Mouse (Mus musculus) right cerebral cortex, postnatal 36 days (tissue): ENCODE measurements around the gene Fkrp.

Source experiments
- DNase-seq, 2 experiments: peaks; one replicate each; pipeline ENCODE4 v3.0.0; 2022; ENCODE audit warnings: low spot score in 2 of 2, mixed read lengths in 1 of 2

Gene Fkrp

DNA sequence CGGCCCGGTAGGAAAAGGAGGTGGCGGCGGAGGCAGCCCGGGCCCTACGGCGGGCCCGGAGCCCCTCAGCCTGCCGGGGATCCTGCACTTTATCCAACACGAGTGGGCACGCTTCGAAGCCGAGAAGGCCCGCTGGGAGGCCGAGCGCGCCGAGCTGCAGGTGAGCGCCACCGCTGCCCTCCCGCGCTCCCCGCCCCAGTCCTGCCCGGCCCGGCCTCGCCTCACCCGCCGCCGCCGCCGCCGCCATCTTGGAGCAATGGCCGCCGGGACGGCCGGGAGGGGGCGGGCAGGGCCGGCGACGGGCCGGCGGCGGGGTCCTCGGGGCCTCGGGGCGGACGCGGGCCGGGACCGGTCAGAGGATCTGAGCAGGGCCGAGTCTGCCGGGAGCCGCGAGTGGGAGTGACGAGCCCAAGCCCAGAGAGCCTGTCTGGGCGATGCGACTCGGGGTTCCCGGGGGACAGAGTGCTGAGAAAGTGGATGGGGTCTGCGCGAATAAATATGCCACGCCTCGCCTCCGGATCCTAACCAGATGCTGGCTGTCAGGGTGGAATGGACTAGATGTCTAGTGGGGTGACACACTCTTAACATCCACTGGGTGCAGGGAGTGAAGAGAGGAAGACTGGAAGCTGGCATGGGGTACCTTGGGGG is at the start of gene Fkrp:
Fkrp (minus strand) TSS at position 258 of the 648 bp plus-strand sequence.
- DNase-seq, result no peak

DNA sequence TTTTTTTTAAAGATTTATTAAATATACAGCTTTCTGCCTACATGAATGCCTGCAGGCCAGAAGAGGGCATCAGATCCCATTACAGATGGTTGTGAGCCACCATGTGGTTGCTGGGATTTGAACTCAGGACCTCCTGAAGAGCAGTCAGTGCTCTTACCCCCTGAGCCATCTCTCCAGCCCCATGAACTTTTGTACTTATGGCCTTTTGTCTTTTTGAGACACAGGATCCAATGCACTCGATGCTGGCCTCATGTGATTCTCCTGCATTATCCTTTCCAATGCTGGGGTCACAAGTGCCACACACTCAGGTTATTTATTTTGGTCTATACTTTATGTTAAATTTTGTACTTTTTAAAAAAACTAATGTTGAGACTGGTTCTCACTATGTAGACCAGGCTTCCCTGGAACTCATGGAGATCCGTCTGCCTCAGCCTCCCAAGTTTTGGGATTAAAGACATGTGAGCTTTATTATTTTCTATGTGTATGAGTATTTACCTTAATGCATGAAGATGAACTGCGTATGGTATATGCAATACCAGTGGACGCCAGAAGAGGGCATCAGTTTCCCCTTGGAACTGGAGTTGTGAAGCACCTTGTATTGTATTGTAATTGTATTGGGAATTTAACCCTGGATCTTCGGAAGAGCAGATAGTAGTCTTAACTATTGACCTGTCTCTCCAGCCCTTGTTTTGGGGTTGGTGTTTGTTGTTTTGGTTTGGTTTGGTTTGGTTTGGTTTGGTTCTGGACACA is 43.5 kb upstream of the Fkrp start:
- DNase-seq, result no peak

DNA sequence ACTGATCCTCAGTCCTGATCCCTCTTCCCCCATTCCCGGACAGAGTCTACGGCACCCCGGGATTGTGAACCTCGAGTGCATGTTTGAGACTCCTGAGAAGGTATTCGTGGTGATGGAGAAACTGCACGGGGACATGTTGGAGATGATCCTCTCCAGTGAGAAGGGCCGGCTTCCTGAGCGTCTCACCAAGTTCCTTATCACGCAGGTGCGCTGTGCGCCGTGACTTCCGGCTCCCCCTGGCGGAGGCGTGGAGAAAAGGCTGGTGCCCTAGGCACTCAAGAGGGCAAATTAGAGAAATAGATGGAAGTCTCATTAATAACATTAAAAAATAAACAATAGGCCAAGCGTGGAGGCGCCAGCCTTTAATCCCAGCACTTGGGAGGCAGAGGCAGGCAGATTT is 41.8 kb upstream of the Fkrp start:
- no peak for DNase-seq

DNA sequence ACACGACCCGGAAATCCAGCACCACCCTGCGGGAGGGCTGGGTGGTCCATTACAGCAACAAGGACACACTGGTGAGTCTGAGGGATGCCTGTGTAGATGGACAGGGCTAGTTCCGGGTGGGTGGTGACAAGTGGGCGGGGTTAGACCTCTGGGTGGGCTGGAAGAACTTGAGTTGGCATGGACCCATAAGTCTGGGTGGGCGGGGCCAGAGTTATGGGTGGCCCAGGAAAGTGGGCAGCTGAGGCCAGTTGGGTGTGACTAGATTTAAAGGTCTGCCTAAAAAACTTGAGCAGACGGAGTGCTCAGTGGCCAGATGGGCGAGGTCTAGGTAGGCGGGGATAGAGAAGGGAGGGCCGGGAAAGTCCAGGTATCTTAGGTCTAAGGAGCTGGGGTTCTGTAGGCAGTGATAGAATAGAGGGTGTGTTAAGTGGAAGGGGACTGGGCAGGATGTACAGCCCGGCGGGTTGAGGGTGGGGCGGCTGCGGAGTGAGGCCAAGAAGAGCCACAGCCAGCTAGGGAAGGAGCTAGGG is 36.8 kb upstream of the Fkrp start:
- DNase-seq, result no peak

DNA sequence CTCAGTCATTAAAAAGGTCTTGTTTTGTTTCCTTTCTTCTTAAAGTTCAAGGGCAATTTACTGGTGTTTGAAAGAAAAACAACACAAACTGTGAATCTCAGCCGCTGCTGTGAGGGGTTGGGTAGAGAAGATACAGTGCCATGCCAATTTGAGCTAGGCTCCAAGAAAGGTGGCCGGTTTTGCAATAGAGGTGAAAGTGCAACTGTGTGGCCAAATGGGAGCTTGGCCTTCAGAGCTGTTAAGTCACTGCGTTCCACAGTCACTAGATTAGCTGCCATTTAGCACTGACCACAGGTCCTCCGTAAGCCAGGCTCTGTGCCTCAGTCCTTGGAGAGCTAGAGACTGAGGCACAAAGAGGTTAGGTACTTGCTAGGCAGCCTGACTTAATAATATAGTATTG is 35.1 kb upstream of the Fkrp start:
- DNase-seq, result no peak

DNA sequence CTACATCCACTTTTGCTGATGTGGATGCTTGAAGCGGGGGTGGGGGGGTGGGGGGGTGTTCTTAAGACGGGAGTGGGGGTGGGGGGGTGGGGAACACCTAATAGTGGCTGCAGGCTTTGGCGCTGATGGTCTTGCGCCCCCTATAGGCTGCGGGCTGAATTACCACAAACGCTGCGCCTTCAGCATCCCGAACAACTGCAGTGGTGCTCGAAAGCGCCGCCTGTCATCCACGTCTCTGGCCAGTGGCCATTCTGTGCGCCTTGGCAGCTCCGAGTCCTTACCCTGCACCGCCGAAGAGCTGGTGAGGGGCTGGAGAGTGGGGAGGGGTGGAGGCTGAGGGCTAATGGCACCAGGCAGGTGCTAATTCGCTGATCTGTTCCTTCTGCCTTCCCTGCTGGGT is 32.0 kb upstream of the Fkrp start:
- peak; percentile 66 to 75 for DNase-seq

DNA sequence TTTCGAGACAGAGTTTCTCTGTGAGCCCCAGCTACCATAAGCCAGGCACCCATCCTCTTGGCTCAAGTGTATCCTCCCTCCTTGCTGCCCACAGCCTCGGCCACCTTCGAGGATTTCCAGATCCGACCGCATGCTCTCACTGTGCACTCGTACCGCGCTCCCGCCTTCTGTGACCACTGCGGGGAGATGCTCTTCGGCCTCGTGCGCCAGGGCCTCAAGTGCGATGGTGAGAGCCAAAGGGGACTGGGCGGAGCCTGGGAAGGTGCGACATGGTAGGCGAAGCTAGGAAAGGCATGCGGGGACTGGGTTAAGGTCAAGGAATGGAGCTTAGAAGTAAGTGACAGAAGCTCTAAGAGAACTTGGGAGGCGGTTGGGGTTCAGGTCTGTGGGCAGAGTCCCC is 31.0 kb upstream of the Fkrp start:
- no peak for DNase-seq

DNA sequence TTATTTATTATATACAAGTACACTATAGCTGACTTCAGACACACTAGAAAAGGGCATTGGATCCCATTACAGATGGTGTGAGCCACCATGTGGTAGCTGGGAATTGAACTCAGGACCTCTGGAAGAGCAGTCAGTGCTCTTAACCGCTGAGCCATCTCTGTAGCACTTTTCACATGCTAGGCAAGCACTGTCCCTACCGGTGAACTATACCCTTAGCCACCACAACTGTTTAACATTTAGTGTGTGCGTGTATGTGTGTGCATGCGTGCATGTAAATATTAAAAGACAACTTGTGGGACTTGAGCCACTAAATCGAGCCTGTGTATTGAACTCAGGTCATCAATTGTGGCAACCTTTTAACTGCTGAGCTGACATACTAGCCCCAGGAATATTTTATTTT is 30.2 kb upstream of the Fkrp start:
- no peak for DNase-seq

DNA sequence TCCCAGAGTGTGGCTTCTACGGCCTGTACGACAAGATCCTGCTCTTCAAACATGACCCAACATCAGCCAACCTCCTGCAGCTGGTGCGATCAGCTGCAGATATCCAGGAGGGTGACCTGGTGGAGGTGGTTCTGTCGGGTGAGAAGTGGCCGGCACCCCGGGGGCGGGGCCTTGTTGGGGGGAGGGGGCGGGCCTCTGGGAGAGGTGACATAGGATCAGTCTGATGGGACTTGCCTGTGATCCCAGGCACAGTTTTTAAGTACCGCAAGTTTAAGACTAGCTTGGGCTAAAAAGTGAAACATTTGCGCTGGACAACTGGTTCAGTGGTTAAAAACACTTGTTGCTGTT is 29.3 kb upstream of the Fkrp start:
- DNase-seq, result no peak

DNA sequence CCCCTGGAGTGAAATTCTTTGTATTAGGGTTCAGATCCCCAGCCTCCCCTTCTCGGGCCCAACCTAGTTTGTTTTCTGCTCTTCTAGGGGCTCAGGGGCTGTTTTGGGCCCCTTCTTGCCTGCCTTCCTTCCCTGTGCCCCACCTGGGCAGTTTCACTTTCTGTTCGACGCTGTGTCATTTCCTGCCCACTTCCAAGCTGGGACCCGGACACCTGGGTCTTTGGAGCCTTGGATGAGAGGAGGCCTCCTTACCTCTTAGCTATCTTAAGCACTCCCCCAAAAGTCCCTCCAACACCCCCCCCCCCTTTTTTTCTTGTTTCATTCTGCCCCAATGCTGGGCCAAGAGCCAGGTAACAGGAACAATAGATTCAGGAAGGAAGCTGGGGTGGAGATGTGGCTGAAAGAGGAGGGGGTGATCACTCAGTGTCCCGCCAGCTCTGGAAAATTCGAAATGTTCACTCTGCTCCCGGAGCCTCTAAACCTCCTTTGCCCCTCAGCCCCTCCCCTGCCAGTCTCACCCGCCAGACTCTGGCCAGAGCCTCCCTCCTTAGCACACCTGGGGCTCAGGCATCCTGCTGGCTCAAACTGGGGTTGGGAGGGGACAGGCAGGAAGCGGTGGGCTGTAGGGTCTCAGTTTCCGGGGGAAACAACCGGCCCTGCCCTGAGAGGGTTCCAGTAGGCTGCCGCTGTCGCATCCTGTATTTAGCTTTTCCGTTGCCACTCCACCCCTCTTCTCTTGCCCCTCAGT is 28.7 kb upstream of the Fkrp start:
- DNase-seq, result no peak

DNA sequence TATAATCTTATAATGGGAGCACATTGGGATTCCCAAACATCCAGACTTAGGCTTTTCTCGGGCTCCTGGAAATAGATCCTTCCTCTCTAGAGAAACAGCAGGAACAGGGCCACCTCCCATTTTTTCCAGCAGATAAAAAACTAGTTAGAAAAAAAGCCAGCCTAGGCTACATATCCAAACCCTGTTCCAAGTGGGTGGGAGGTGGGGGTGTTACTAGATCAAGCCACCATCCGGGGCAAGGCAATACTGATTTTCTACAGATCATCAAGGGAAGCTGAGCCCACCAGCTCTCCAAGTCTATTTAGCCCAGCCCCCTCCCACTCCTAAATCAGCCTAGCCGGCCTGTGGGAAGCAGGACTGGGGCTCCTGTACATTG is 28.2 kb upstream of the Fkrp start:
- no peak for DNase-seq

DNA sequence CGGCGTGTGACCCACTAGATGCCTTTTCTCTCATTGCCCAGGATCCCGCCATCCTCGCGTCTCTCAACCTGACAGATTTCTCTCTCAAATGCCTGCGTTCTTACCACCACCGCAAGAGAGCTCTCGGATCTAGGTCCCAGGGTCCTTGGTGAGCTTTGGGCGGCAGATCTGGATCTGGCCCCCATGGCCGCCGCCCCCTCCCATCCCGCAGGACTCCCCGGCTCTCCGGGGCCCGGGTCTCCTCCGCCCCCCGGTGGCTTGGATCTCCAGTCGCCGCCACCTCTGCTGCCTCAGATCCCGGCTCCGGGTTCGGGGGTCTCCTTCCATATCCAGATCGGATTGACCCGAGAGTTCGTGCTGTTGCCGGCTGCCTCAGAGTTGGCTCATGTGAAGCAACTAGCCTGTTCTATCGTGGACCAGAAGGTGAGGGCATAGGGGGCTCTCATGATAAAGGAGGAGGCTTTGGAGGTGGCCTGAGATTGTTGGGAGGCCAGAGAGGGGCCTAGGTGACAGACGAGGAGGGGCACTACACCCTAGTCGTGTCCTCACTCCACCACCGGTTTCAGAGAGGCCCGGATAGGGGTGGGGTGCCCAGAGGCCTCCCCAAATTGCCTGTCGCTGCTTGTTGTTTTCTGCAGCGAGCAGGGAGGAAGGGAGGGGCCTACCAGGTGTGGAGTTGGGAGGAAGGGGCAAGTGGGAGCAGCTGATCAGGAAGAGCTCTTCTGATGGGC is 27.1 kb upstream of the Fkrp start:
- DNase-seq, result no peak

DNA sequence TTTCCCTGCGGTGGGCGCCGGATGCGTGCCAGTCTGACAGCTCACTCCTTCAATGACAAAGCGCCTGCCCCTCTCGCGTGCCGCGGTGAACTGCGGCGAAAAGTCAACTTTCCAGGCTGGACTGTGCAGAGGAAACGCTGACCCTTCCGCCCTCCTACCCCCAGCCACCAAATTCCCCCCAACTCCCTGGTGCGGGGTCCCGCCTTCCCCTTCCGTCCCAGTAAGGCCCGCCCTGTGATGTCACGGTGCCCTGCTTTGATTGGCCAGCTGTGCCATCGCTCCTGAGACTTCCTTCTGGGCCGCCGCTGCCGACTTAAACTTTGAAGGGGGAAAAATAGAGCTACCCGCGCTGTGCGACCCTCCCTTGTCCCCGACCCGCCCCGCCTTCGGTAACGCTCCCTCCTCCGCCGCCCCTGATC is 26.1 kb upstream of the Fkrp start, which contains the start of gene Prkd2:
Prkd2 (plus strand) TSS at position 258 of the 419 bp plus-strand sequence.
- DNase-seq, result peak; percentile 82 to 86

DNA sequence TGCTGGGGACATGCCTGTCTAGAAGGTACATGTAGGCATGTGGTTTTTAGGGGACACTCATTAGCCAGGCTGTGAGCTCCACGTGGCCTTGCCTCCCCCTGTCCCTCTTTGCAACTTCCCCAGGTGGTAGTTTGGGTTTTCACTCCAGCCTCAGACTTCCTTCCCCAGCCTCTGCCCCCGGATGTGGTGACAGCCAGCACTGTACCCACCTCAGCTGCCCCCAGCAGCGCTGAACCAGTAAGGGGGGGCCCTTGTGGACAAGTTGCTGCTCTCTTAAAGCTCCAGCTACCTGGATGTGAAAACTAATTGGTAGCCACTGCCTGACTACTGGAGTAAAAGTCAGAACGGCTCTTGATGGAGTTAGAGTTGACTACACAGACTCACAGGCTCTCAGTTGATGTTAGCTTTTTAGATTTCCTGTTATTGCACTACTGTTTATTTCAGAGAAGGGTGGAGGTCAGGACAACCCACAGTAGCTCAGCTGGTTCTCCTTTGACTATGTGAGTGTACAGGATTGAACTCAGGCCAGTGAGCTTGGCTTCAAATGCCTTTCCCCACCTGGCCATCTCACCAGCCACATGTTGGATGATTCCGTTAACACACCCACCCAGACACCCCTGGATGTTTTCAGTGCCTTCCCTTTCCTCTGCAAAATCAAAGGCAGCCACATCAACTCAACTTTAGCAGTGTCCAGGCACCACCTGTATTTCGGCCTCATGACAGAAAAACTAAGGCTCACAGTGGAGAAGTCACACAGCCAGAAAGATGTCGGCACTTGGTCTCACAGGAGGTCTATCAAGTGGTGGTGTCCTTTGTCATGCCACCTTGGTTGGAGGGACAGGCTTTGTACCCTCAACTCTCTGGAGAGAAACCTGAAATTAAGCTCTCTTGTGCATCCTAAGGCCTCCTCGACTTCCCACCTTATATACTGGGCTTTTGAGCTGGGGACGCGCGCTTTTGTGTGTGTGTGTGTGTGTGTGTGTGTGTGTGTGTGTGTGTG is 25.3 kb upstream of the Fkrp start:
- no peak for DNase-seq

DNA sequence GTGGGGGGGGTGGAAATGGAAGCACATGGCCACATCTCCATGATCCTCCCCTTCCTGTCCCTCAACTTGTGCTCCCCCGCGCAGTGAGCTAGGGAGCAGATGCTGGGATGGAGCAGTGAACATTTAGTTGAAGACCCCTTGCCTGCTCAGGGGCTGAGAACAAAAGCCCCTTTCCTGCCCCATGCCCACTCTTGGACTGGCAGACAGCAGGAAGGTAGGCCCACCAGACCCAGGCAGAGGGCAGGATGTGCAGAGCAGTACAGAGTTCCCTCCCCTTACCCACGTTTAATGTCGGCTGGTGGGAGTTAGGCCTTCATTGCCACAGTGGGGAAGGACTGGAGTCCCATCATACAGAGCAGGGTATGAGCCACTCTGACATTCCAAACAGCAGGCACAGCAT is 24.5 kb upstream of the Fkrp start:
- DNase-seq, result no peak

DNA sequence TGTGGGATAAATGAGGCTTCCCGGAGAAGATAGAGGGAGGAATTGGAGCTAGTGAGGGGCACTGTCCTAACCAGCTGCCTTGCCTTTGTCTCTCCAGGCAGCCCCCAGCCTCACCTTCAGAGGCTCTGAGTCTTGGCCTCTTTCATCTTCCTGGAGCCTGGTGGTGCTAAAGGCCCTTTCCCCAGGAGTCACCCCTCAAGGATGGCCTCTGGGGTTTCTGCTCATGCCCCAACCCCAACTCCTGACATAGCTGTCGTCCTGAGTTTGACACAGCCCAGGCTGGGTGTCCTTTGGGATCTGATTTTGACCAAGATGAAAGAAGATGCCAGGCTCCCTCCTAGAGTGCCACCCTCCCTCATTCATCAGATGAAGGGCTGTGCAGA is 23.6 kb upstream of the Fkrp start:
- no peak for DNase-seq

DNA sequence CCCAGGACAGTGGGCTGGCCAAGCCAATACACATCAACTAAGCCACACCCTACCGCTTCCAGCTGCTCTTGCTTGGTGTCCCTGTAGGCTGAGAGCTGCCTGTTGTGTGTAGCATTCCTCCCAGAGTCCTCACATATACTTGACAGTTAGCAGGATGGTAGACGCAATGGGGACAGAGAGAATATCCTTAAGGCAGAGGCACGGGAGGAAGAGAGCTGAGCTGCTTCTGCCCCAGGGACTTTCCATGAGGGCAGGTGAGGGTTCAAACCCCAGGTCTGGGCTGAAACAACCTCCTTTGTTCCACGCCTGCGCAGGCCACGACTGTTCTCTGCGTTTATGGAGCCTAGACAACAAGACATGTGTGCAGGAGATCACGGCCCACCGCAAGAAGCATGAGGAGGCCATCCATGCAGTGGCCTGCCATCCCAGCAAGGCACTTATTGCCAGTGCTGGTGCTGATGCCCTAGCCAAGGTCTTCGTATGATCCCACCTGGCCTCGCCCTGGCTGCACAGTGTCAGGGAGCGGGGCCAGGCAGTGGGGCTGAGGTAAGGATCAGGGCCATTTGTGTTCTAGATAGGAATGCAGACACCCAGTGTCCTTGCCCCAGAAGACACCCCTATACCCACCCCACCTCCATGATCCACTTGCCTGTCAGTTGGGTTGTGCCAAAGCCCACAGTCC is 23.0 kb upstream of the Fkrp start:
- DNase-seq, result no peak

DNA sequence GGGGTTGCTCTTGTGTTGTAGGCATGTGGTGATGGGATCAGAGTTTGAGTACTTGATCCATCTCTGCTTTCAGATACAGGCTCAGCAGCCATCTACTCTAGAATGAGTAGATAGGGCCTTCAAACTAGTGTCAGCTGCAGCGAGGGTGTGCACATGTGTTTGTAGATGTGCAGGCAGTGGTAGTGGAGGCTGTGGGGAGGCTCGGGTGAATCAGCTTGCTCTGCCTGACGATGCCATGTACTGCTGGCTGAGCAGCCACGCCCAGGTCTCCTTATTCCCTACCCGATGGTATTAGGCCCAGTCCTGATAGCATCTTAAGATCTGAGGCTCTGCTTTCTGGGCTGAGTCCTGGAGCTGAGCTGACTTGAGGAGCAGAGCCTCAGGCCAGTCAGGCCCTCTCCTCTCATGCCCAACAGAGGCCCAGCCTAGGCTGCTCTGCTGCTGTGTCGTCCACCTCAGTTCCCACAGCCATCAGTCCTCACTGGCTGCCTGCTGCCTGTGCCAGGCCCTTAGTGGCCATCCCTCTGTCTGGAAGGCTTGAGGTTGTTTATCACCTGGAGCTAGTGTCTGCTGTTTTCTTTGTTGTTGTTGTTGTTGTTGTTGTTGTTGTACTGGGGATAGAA is 22.4 kb upstream of the Fkrp start:
- DNase-seq, result no peak

DNA sequence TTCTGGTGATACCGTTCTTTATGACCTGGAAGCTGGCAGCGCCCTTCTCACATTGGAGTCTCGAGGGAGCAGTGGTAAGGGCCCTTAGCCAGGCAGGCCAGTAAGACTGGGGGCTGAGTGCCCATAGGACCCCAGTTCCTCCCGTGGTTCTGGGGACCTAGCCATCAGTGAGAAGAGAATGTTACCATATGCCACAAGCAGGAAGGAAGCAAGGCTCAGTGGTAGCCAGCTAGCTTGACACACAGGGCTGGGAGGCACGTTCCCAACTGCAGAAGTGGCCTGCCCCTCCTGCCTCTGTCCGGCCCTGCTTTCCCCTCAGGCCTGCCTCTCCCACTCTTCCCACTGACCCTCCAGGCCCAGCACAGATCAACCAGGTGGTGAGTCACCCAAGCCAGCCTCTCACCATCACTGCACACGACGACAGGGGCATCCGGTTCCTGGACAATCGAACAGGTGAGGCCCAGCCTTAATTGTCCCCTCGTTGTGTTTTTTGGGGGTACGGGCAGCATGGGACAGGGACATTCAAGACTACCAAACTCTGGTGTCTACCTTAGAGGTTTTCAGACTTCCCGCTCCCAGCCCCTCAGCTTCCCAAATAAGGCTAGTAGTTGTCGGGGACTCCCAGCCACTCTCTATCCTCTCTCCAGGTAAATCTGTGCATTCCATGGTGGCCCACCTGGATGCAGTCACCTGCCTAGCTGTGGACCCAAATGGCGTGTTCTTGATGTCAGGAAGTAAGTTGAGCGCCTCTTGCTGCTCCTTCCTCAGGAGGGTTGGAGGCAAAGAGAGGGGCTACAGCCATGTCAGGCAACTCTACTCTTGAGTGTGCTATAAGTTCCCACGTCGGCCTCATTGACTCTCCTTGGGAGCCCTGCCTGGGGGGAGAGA is 21.6 kb upstream of the Fkrp start:
- DNase-seq, result no peak
